Mouse (Mus musculus) limb, embryonic 14.5 days (tissue): ENCODE results near the gene Usp44. TPM values are rescaled to one million over a fixed set of nuclear protein-coding genes. Genes with fewer than 3 reads are reported as not detected.

Experiments
- ATAC-seq: fragments of 200-750 bp; cut with Nextera tagmentation; 2 replicates; pipeline ENCODE4 v1.8.0; 2017; ENCODE audit warnings: low read depth, moderate number of reproducible peaks, moderate TSS enrichment; ENCODE audit not compliant: low FRiP score
- DNase-seq: peaks from one replicate; pipeline ENCODE4 v3.0.0-alpha.2; 2015; ENCODE audit warnings: low spot score
- H3K27ac ChIP-seq: fragments of 300-500 bp; sonication (generic); replicated peaks from 2 replicates; pipeline ENCODE4 v1.5.1; 2014; ENCODE audit warnings: low read depth, mild to moderate bottlenecking, low read length, moderate library complexity, mixed read lengths
- H3K27me3 ChIP-seq: fragments of 300-500 bp; sonication (generic); 2 replicates; pipeline ENCODE4 v1.6.1; 2014; ENCODE audit warnings: low read length, mixed read lengths; ENCODE audit not compliant: control insufficient read depth, insufficient read depth
- H3K36me3 ChIP-seq: fragments of 300-500 bp; sonication (generic); 2 replicates; pipeline ENCODE4 v1.6.1; 2014; ENCODE audit warnings: mild to moderate bottlenecking, low read length, moderate library complexity, mixed read lengths; ENCODE audit not compliant: control insufficient read depth, insufficient read depth
- H3K4me1 ChIP-seq: fragments of 300-500 bp; sonication (generic); 2 replicates; pipeline ENCODE4 v1.6.1; 2014; ENCODE audit warnings: antibody characterized with exemption, low read length, mixed read lengths; ENCODE audit not compliant: control insufficient read depth, insufficient read depth
- H3K4me2 ChIP-seq: fragments of 300-500 bp; sonication (generic); replicated peaks from 2 replicates; pipeline ENCODE4 v1.6.1; 2014; ENCODE audit warnings: low read depth, mild to moderate bottlenecking, low read length, moderate library complexity; ENCODE audit not compliant: severe bottlenecking
- H3K4me3 ChIP-seq: fragments of 300-500 bp; sonication (generic); replicated peaks from 2 replicates; pipeline ENCODE4 v1.5.1; 2014; ENCODE audit warnings: low read length
- H3K9ac ChIP-seq: fragments of 300-500 bp; sonication (generic); 2 replicates; pipeline ENCODE4 v1.6.1; 2014; ENCODE audit warnings: mild to moderate bottlenecking, low read depth, low read length, moderate library complexity; ENCODE audit not compliant: severe bottlenecking
- H3K9me3 ChIP-seq: fragments of 300-500 bp; sonication (generic); 2 replicates; pipeline ENCODE4 v1.6.1; 2016; ENCODE audit warnings: low read length; ENCODE audit not compliant: control insufficient read depth
- POLR2A ChIP-seq: fragments of 200-500 bp; IDR thresholded peaks from 2 replicates; pipeline ENCODE4 v1.8.0; 2012; ENCODE audit warnings: inconsistent platforms, mild to moderate bottlenecking, moderate library complexity, borderline replicate concordance; ENCODE audit not compliant: insufficient read depth, insufficient read length; ENCODE audit errors: extremely low read depth
- WGBS: fragments of 180-500 bp; shearing (Covaris S2); extraction: QIAGEN DNeasy Blood & Tissue Kit; methylation state at CpG from one replicate; pipeline ENCODE4 v1.1.7; 2014; 5-methylcytosine and 5-hydroxymethylcytosine counted together
- polyA plus RNA-seq, 2 experiments: library from polyadenylated mRNA; depleted of rRNA in 1 of 2; stranded (reverse) in 1 of 2; unstranded in 1 of 2; fragments of >200 nt; fragmentation: Nextera tagmentation in 1 of 2; extraction: Ambion mirVana in 1 of 2; gene quantifications; 2 replicates each; pipeline versions ENCODE4 v1.2.1 to v1.2.3; 2012 to 2014

Usp44 gene
- polyA plus RNA-seq, 2 experiments, result 0.70 to 1.1 TPM

DNA sequence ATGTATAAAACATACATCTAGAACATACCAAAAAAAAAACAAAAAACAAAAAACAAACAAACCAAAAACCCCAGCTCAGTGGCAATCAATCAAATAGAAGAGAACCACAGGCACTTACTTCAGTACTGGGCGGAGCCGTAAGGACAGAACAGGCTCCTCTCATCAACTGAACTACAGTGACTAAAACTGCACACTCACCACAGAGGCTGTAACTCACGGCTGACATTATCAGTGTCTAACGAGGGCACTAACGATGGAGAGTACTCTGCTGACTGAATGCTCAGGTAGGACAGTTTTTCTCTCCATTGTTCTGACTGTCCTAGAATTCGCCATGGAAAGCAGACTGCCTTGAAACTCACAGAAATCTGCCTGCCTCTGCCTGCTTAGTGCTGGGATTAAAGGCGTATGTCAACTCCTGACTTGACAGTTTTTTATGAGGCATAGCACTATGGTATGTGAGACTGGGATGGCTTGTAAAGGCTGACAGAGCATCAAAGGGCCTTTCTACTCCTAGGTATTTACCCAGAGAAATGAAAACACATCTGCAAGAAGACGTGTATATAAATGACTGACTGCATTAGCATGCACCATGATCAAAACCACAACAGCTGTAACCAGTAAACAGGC is 51.5 kb downstream of the Usp44 start:
- Histone ChIP-seq H3K27ac (no peak overlapping the region), H3K4me3 (no peak overlapping the region), H3K9me3 (0 out of 2 replicates have a peak, but pooled peaks cover 5% of the 10 kb centered on the region), H3K36me3 (peaks cover 57% of the 10 kb centered on the region), H3K4me1 (0 out of 2 replicates have a peak, but pooled peaks cover 1% of the 10 kb centered on the region), H3K27me3 (no peaks in the 10 kb centered on the region), H3K9ac (no peak overlapping the region), H3K4me2 (no peak overlapping the region)
- no peak for ATAC-seq
- no peak for TF ChIP-seq POLR2A
- 74% methylated on average over 8 of the region's 8 CpGs for WGBS
- DNase-seq, result no peak

GRCm38 (mm10) chr10:93885839-93886477 is 54.6 kb downstream of the Usp44 start:
- no peak overlapping the region for H3K9ac ChIP-seq
- no peak overlapping the region for H3K4me2 ChIP-seq
- H3K4me1 ChIP-seq, result peaks cover 8% of the 10 kb centered on the region
- ATAC-seq, result no peak
- no peak for TF ChIP-seq POLR2A
- H3K4me3 ChIP-seq, result no peak overlapping the region
- H3K9me3 ChIP-seq, result 0 out of 2 replicates have a peak, but pooled peaks cover 5% of the 10 kb centered on the region
- no peak overlapping the region for H3K27ac ChIP-seq
- no peak for DNase-seq
- WGBS, result 91% methylated on average over 14 of the region's 14 CpGs
- peaks cover 36% of the 10 kb centered on the region for H3K36me3 ChIP-seq
- H3K27me3 ChIP-seq, result no peaks in the 10 kb centered on the region

GRCm38 (mm10) chr10:93888590-93888934 is 57.2 kb downstream of the Usp44 start:
- ATAC-seq (no peak), DNase-seq (no peak)
- 17% methylated on average over 10 of the region's 10 CpGs for WGBS
- H3K4me3 ChIP-seq, result peak overlapping the region; percentile 91
- H3K9me3 ChIP-seq, result 0 out of 2 replicates have a peak, but pooled peaks cover 5% of the 10 kb centered on the region
- peak overlapping the region; percentile 84 for H3K4me2 ChIP-seq
- H3K27me3 ChIP-seq, result no peaks in the 10 kb centered on the region
- TF ChIP-seq POLR2A, result no peak
- H3K4me1 ChIP-seq, result peaks cover 8% of the 10 kb centered on the region
- H3K9ac ChIP-seq, result peak overlapping the region; percentile 86
- 0 out of 2 replicates have a peak overlapping the region, but pooled peaks have one; percentile 87 for H3K27ac ChIP-seq
- peaks cover 30% of the 10 kb centered on the region for H3K36me3 ChIP-seq

- H3K4me3 ChIP-seq, result peak overlapping the region; percentile 91
- no peak for DNase-seq
- H3K36me3 ChIP-seq, result peaks cover 26% of the 10 kb centered on the region
- peaks cover 8% of the 10 kb centered on the region for H3K4me1 ChIP-seq
- peak overlapping the region; percentile 87 for H3K27ac ChIP-seq
- ATAC-seq, result peak; percentile 43
- 0 out of 2 replicates have a peak, but pooled peaks cover 5% of the 10 kb centered on the region for H3K9me3 ChIP-seq
- H3K9ac ChIP-seq, result peak overlapping the region; percentile 86
- no peaks in the 10 kb centered on the region for H3K27me3 ChIP-seq
- TF ChIP-seq POLR2A, result no peak
- H3K4me2 ChIP-seq, result peak overlapping the region; percentile 84
- under 1% methylated on average over 37 of the region's 38 CpGs for WGBS
Observed at GRCm38 (mm10) chr10:93888935-93889578, 57.7 kb downstream of the Usp44 start.

DNA sequence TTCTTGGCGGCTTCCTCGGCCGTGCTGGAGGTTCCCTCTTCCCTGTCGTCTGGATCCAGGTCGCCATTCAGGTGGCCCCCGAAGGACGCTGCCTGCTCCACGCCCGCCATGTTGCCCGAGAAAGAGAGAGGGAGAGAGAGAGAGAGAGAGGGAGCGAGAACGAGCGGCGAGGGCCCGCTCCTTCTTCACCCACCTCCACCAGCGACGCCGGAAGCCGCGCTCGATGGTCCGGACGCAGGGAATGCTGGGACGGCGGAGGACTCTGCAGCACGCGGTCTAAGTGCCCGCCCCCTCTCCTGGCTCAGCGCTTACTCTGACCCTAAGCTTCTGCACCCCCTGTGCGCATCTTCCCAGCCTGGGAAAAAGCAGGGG is 58.2 kb downstream of the Usp44 start:
- Histone ChIP-seq H3K27me3 (no peaks in the 10 kb centered on the region), H3K4me2 (peak overlapping the region; percentile 84), H3K4me3 (peak overlapping the region; percentile 91), H3K4me1 (peaks cover 8% of the 10 kb centered on the region), H3K27ac (peak overlapping the region; percentile 87), H3K36me3 (peaks cover 25% of the 10 kb centered on the region), H3K9me3 (0 out of 2 replicates have a peak, but pooled peaks cover 4% of the 10 kb centered on the region), H3K9ac (peak overlapping the region; percentile 86)
- TF ChIP-seq POLR2A, result peak; percentile 94
- ATAC-seq (peak; percentile 98), DNase-seq (peak; percentile 92)
- WGBS, result 0% methylated on average over 20 of the region's 30 CpGs
